Mouse (Mus musculus) thymus, adult 2 months (tissue): ENCODE data around the gene Gfra1.

Experiments used
- CTCF ChIP-seq: fragments of 200-500 bp; IDR thresholded peaks from 2 replicates; pipeline ENCODE4 v1.5.1; 2012; ENCODE audit warnings: mild to moderate bottlenecking, control low read depth, low read length, moderate library complexity, borderline replicate concordance; ENCODE audit not compliant: control insufficient read depth, poor library complexity, insufficient read depth; ENCODE audit errors: extremely low read depth
- POLR2A ChIP-seq: fragments of 200-500 bp; IDR thresholded peaks from 2 replicates; pipeline ENCODE4 v1.6.1; 2012; ENCODE audit warnings: mild to moderate bottlenecking, low read length, control low read depth, moderate library complexity; ENCODE audit not compliant: control insufficient read depth, poor library complexity, insufficient read depth; ENCODE audit errors: extremely low read depth

DNA sequence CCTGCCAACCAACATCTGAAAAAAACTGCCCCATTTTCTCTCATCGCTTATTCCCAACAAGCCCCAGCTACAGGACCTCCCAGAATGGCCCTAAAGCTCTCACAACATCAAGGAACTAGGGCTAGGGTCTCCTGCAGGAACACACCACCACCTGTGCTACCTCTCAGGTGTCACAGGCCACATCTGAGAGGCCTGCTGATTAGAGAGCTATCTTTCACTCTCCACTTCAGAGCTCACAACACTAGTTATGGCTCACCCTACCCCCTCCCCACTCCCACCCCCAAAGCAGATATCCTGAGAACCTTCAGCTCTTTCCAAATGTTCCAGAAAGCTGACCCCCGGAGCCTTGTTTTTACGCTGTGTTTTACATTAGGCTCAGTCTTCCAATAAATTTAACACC, 36.4 kb downstream of the Gfra1 start:
- no peak for TF ChIP-seq CTCF
- TF ChIP-seq POLR2A: no peak
